Mouse (Mus musculus) limb, embryonic 12.5 days (tissue): Measurements from ENCODE around the gene Wdr75. TPM values are rescaled to one million over a fixed set of nuclear protein-coding genes. Genes with fewer than 3 reads are reported as not detected.

Experiments used
- ATAC-seq: fragments of 200-750 bp; cut with Nextera tagmentation; 2 replicates; pipeline ENCODE4 v1.8.0; 2017; ENCODE audit warnings: low read depth, moderate TSS enrichment; ENCODE audit not compliant: insufficient number of reproducible peaks, insufficient read depth, low FRiP score, low TSS enrichment
- H3K27ac ChIP-seq: fragments of 300-500 bp; sonication (generic); 2 replicates; pipeline ENCODE4 v1.5.1; 2016; ENCODE audit warnings: mild to moderate bottlenecking, moderate library complexity
- H3K27me3 ChIP-seq: fragments of 300-500 bp; sonication (generic); 2 replicates; pipeline ENCODE4 v1.6.1; 2016; ENCODE audit warnings: mild to moderate bottlenecking, moderate library complexity
- H3K36me3 ChIP-seq: fragments of 300-500 bp; sonication (generic); 2 replicates; pipeline ENCODE4 v1.6.1; 2016; ENCODE audit warnings: mild to moderate bottlenecking, moderate library complexity
- H3K4me1 ChIP-seq: fragments of 300-500 bp; sonication (generic); replicated peaks from 2 replicates; pipeline ENCODE4 v1.6.1; 2016
- H3K4me2 ChIP-seq: fragments of 300-500 bp; sonication (generic); 2 replicates; pipeline ENCODE4 v1.6.1; 2016; ENCODE audit warnings: mild to moderate bottlenecking, moderate library complexity
- H3K4me3 ChIP-seq: fragments of 300-500 bp; sonication (generic); replicated peaks from 2 replicates; pipeline ENCODE4 v1.5.1; 2016; ENCODE audit warnings: mild to moderate bottlenecking
- H3K9ac ChIP-seq: fragments of 300-500 bp; sonication (generic); replicated peaks from 2 replicates; pipeline ENCODE4 v1.6.1; 2016; ENCODE audit warnings: mild to moderate bottlenecking, moderate library complexity
- H3K9me3 ChIP-seq: fragments of 300-500 bp; sonication (generic); 2 replicates; pipeline ENCODE4 v1.6.1; 2016; ENCODE audit warnings: mild to moderate bottlenecking, moderate library complexity
- WGBS: fragments of 180-500 bp; shearing (Covaris S2); methylation state at CpG from one replicate; pipeline ENCODE4 v1.1.7; 2016; 5-methylcytosine and 5-hydroxymethylcytosine counted together
- polyA plus RNA-seq: library from polyadenylated mRNA; unstranded; fragments of >200 nt; fragmentation: Nextera tagmentation; extraction: Ambion mirVana; gene quantifications from 2 replicates; pipeline ENCODE4 v1.2.1, GENCODE M21; 2016

The Wdr75 gene
- polyA plus RNA-seq, result 82.6 and 90.0 TPM in 2 replicates

DNA sequence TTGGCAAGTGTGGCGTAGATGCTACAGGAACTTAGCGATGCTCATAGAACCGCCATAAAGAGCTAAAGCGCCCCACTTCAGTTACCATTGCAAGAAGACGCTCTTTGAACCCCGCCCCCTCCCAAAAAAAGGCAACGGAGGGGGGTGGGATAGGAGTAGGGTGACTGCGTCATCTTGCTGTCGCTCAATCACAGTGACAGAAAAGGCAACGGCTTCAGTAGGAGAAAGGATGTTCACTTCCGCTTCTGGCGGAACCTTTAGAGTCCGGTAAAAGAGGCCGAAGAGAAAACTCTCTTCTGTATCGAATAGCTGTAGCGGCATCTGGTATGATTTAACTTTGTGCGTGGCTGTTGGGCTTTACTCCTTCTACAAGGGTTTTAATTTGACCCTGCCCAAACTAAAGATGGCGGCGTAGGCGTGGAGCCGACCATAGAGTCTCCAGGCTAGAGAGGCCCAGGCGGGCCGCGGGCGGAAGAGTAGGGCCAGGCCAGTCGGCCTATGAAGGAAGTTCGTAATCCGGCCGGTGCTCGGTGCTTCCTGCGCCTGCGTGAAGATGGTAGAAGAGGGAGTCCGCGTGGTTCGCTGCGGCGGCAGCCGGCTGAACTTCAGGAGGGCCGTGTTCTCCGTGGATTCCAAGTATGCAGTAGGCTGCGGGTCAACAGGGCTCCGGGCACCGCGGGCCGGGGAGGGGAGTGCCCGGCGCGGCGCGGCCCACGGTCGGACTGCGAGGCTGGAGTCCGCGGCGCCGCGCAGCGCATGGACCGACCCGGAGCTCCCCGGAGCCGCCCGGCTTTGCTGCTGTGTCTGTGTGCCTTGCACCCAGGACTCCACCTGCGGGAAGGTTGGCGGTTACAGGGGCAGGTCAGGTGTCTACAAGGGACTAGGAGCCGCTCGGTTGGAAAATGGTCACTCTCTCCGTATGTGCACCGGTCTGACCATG is at the start of gene Wdr75:
Wdr75 (plus strand) TSS at position 198 of the 940 bp plus-strand sequence.
- peak; percentile 99 for ATAC-seq
- Histone ChIP-seq H3K27me3 (no peaks in the 10 kb centered on the region), H3K4me3 (peak within 1 kb of the TSS; percentile 83), H3K4me1 (peaks cover 15% of the 10 kb centered on the region), H3K9me3 (no peaks in the 10 kb centered on the region), H3K27ac (peak within 1 kb of the TSS; percentile 89), H3K36me3 (peaks cover 12% of the 10 kb centered on the region), H3K9ac (peak within 1 kb of the TSS; percentile 85), H3K4me2 (peak within 1 kb of the TSS; percentile 88)
- WGBS, result under 1% methylated on average over 70 of the region's 70 CpGs

DNA sequence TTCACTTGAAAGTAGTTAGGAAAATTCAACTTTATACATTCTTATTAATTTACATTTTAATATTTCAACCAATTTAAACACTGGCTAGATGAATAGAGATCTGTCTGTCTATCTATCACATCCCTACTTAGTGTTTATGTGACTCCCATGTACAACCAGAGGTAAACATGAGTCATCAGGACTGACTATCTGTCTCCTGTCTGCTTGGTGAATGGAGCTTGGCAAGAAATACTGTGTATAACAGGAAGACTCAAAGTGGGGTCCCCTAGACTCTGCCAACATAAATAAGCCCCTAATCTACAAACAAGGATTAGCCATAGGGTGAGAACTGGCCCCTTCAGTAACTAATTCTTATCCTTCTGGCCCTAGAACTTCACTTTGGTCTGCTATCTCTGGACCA is 39.1 kb upstream of the Wdr75 start:
- ATAC-seq, result no peak

DNA sequence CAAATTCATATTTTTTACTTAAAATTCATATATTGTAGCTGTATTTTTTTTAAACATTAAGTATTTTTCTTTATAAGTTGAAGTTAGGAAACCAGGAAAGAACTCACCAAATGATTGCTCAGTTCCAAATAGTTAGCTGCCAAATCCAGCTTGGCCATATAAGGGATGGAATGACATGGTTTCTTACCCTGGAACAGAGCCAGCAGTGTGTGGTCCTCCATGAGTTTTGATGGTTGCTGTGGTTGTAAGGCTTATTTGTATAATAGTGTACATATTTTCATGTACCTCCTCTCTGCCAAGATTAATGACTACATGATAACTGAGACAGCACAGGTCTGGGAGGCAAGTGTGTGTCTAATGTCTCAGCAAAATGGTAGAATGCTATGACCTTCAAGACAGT is 38.3 kb upstream of the Wdr75 start:
- no peaks in the 10 kb centered on the region for H3K36me3 ChIP-seq
- H3K9me3 ChIP-seq, result peaks cover 10% of the 10 kb centered on the region; the same call in 1 of the 2 replicates
- H3K27ac ChIP-seq, result no peak overlapping the region
- H3K4me1 ChIP-seq, result peaks cover 13% of the 10 kb centered on the region
- no peak overlapping the region for H3K4me3 ChIP-seq
- no peak overlapping the region for H3K9ac ChIP-seq
- H3K27me3 ChIP-seq, result no peaks in the 10 kb centered on the region
- ATAC-seq, result no peak
- H3K4me2 ChIP-seq, result no peak overlapping the region

More for the DNA sequence above, 39.1 kb upstream of the Wdr75 start:
- no peak overlapping the region for H3K4me3 ChIP-seq
- no peak overlapping the region for H3K27ac ChIP-seq
- no peaks in the 10 kb centered on the region for H3K27me3 ChIP-seq
- peaks cover 8% of the 10 kb centered on the region for H3K4me1 ChIP-seq
- peaks cover 10% of the 10 kb centered on the region; the same call in 1 of the 2 replicates for H3K9me3 ChIP-seq
- no peak overlapping the region for H3K4me2 ChIP-seq
- H3K9ac ChIP-seq, result no peak overlapping the region
- H3K36me3 ChIP-seq, result no peaks in the 10 kb centered on the region

DNA sequence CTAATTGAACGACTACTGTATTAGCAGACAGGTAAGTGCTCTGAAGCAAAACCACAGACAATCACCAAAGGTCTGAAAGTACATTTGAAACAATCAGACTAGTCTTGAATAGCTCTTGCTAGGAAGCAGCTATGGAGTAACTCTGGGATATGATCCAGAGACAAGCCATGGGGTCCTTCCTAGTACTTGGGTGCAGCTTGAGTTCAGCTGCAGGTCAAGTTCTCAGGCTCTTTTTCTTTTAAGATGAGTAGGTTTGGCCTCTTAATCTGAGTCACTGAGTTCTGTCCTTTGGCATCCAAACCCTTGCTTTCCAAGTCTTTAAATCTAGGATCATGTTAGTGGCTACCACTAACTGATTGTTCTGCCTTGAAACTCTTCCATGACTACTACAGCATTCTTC is 37.0 kb upstream of the Wdr75 start:
- H3K27me3 ChIP-seq, result no peaks in the 10 kb centered on the region
- H3K4me1 ChIP-seq, result peaks cover 18% of the 10 kb centered on the region
- ATAC-seq, result no peak
- no peak overlapping the region for H3K4me2 ChIP-seq
- no peak overlapping the region for H3K9ac ChIP-seq
- H3K36me3 ChIP-seq, result no peaks in the 10 kb centered on the region
- peaks cover 4% of the 10 kb centered on the region; the same call in 1 of the 2 replicates for H3K9me3 ChIP-seq
- no peak overlapping the region for H3K27ac ChIP-seq
- WGBS, result 54% methylated on average over 1 of the region's 1 CpGs
- no peak overlapping the region for H3K4me3 ChIP-seq

DNA sequence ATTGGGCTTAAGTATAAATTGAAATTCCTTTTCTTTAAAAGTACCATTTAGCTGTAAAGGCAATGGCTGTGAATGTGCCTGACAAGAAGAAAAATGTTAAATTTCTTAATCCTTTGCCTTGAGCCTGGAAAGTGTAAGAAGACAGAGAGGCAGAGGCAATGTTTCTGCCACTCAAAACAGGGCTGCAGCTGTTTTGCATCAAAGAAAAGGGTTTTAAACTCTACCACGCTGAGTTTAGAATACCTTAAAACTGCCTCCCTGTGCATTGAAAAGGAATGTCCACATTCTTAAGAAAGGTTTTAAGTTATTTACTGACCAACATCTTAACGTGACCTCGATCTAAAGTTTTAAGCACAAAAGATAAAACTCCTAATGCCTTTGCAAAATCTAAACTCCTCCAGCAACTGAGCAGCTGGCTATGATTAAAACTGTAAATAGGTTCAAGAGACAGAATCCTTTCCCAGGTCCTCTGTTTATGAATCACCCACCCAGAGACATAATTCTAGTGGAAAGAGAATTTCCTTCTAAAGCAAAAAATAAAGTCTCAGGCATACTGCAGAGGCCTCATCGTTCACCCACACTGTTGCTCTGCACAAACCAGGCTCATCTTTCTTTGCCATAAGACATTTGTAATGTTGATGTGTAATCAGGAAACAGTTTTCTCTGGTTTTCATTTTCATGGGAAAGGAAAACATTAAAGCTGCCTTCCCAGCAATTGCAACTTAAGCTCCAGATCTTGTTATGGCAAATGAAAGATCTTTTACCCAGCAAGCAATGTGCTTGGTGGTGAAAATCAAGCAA is 34.1 kb upstream of the Wdr75 start:
- H3K27ac ChIP-seq, result peak overlapping the region; percentile 90
- H3K9ac ChIP-seq, result no peak overlapping the region
- WGBS, result 10% methylated on average over 4 of the region's 4 CpGs
- H3K4me2 ChIP-seq, result no peak overlapping the region
- H3K9me3 ChIP-seq, result no peaks in the 10 kb centered on the region
- peaks cover 18% of the 10 kb centered on the region for H3K4me1 ChIP-seq
- H3K27me3 ChIP-seq, result no peaks in the 10 kb centered on the region
- H3K4me3 ChIP-seq, result no peak overlapping the region
- ATAC-seq, result peak; percentile 53; the same call in 1 of the 2 replicates
- H3K36me3 ChIP-seq, result no peaks in the 10 kb centered on the region

DNA sequence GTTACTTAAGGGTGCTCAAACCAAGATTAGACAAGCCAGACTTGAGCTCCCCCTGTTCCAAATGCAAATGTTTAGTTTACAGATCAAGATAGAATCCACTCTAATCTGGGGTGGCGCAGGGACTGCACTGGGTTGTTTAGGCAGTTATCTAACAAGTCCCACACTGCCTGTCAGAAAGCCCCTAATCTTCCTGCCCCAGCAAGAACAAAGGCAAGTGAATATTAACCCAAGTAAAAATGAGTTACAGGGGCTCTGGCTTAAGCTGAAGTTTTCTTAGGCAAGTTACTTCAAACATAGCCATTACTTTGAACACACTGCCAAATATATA is 33.5 kb upstream of the Wdr75 start:
- Histone ChIP-seq H3K9me3 (no peaks in the 10 kb centered on the region), H3K4me3 (no peak overlapping the region), H3K36me3 (no peaks in the 10 kb centered on the region), H3K9ac (no peak overlapping the region), H3K4me1 (peaks cover 20% of the 10 kb centered on the region), H3K27me3 (no peaks in the 10 kb centered on the region), H3K27ac (peak overlapping the region; percentile 90), H3K4me2 (no peak overlapping the region)
- ATAC-seq, result no peak
- WGBS, result 39% methylated on average over 1 of the region's 1 CpGs

DNA sequence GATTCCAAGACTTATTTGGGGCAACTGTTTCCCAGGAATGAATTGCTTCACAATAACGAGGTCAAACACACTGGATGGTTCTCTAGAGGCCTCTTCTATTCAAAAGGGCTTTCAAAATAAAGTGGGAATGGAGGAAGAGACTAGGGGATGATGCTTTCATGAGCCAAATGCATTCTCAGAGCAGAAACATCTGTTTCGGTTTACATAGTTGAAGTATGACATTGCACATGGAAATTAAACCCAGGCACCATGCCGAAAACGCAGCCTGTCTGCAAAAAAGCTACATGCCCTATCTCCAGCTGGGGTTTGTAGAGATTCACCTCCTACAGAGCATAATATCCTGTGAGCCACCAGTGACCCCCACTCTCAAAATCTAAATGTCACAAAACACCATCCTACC is 29.3 kb upstream of the Wdr75 start:
- peak overlapping the region; percentile 84 for H3K27ac ChIP-seq
- H3K36me3 ChIP-seq, result no peaks in the 10 kb centered on the region
- peaks cover 11% of the 10 kb centered on the region; the same call in 1 of the 2 replicates for H3K9me3 ChIP-seq
- no peaks in the 10 kb centered on the region for H3K27me3 ChIP-seq
- peaks cover 22% of the 10 kb centered on the region for H3K4me1 ChIP-seq
- 16% methylated on average over 4 of the region's 4 CpGs for WGBS
- H3K4me2 ChIP-seq, result no peak overlapping the region
- no peak overlapping the region for H3K9ac ChIP-seq
- H3K4me3 ChIP-seq, result no peak overlapping the region
- ATAC-seq, result peak; percentile 40; the same call in 1 of the 2 replicates

DNA sequence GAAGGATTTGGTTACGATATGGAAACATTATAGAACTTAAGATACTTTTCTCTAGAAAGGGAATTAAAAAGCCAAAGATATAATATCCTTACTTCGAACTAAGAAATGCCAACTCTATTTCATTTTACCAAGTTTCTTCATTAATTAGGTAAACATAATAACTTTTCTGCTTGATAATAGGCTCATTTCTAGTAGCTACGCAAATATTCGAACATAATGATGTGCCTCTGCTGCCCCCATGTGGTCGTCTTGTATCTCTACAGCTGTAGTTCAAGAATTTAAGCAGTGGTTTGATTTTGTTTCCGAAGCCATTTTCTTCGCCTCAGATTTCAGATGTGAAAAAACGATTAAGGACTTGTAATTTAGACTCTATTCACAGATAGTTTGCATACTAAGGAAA is 28.8 kb upstream of the Wdr75 start:
- H3K4me2 ChIP-seq, result peak overlapping the region; percentile 34
- ATAC-seq, result no peak
- no peak overlapping the region for H3K4me3 ChIP-seq
- no peaks in the 10 kb centered on the region for H3K36me3 ChIP-seq
- no peak overlapping the region for H3K9ac ChIP-seq
- peaks cover 22% of the 10 kb centered on the region for H3K4me1 ChIP-seq
- peaks cover 11% of the 10 kb centered on the region; the same call in 1 of the 2 replicates for H3K9me3 ChIP-seq
- no peaks in the 10 kb centered on the region for H3K27me3 ChIP-seq
- WGBS, result 15% methylated on average over 8 of the region's 8 CpGs
- peak overlapping the region; percentile 94 for H3K27ac ChIP-seq

DNA sequence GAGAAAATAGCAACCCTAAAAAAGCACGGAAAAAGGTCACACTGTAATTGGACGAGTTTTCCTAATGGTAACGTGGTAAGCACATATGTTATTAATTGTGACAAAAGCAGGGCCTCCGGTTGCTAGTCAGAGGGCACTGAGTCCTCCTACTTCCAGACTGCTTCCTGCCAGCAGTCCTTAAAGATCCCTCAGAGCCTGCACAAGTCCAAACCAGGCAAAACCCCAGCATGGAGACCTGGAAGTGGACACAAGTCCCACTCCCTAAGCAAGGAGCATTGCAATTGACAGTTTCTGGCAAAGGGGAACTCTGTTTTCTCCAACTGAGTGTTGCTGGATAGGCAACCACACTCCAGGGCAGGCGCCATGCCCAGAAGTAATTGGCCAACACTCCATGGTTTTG is 27.4 kb upstream of the Wdr75 start:
- peak; percentile 86; the same call in 1 of the 2 replicates for ATAC-seq
- H3K36me3 ChIP-seq, result no peaks in the 10 kb centered on the region
- H3K4me3 ChIP-seq, result no peak overlapping the region
- peaks cover 11% of the 10 kb centered on the region; the same call in 1 of the 2 replicates for H3K9me3 ChIP-seq
- H3K4me2 ChIP-seq, result peak overlapping the region; percentile 18; the same call in 1 of the 2 replicates
- WGBS, result 22% methylated on average over 5 of the region's 5 CpGs
- H3K4me1 ChIP-seq, result peaks cover 13% of the 10 kb centered on the region
- no peaks in the 10 kb centered on the region for H3K27me3 ChIP-seq
- peak overlapping the region; percentile 94 for H3K27ac ChIP-seq
- no peak overlapping the region for H3K9ac ChIP-seq

DNA sequence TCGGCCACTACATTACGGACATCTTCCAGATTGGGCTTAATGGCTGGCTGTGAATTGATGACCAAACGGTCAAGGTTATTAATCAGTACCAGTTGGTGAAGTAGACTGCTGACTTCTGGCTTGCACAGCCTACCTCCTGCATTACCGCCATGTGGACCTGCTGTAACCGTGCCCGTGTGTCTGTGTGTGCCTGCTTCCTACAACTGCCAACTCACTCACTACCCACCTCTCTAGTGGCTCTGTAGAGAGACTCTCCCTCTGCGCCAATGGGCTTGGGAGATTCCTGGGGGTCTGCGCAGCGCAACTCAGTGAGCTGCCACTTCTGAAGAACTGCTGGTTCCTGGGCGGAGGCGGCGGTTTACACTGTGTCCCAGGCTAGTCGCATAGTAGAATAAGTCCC is 25.6 kb upstream of the Wdr75 start:
- ATAC-seq, result no peak
- no peaks in the 10 kb centered on the region for H3K36me3 ChIP-seq
- peaks cover 11% of the 10 kb centered on the region; the same call in 1 of the 2 replicates for H3K9me3 ChIP-seq
- 94% methylated on average over 13 of the region's 13 CpGs for WGBS
- no peaks in the 10 kb centered on the region for H3K27me3 ChIP-seq
- no peak overlapping the region for H3K9ac ChIP-seq
- H3K27ac ChIP-seq, result no peak overlapping the region
- no peak overlapping the region for H3K4me3 ChIP-seq
- no peak overlapping the region for H3K4me2 ChIP-seq
- peaks cover 13% of the 10 kb centered on the region for H3K4me1 ChIP-seq

DNA sequence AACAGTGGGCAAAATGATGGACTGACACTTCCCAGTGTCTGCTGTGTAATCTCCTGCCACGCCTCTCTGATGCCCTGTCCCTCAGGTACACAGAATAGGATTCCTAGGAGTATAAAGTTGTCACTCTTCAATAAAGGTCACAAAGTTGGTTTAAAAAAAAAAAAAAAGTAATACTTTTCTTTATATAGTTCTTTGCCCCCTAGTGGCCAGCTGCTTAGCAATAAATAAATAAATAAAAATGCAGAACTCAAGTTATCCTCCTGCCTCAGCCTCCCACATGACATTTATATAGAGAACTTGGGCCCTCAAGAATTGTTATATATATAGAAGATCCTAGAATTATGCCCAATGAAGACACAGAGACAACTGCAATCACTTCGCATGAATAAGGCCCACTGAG is 24.9 kb upstream of the Wdr75 start:
- Histone ChIP-seq H3K27ac (no peak overlapping the region), H3K27me3 (no peaks in the 10 kb centered on the region), H3K36me3 (no peaks in the 10 kb centered on the region), H3K9ac (no peak overlapping the region), H3K4me1 (peaks cover 13% of the 10 kb centered on the region), H3K9me3 (peaks cover 11% of the 10 kb centered on the region; the same call in 1 of the 2 replicates), H3K4me2 (no peak overlapping the region), H3K4me3 (no peak overlapping the region)
- no peak for ATAC-seq
- WGBS, result 93% methylated on average over 2 of the region's 2 CpGs
